Mouse (Mus musculus) hindbrain, embryonic 14.5 days (tissue): ENCODE results near the gene Zfp622. TPM values are rescaled to one million over a fixed set of nuclear protein-coding genes. Genes with fewer than 3 reads are reported as not detected.

Experiments used
- ATAC-seq: fragments of 200-750 bp; cut with Nextera tagmentation; 2 replicates; pipeline ENCODE4 v1.8.0; 2017; ENCODE audit warnings: moderate number of reproducible peaks, mild to moderate bottlenecking, moderate TSS enrichment, moderate library complexity; ENCODE audit not compliant: low FRiP score
- DNase-seq: peaks from one replicate; pipeline ENCODE4 v3.0.0-alpha.2; 2015; ENCODE audit warnings: low spot score
- H3K27ac ChIP-seq: fragments of 300-500 bp; sonication (generic); 2 replicates; pipeline ENCODE4 v1.5.1; 2014; ENCODE audit warnings: mild to moderate bottlenecking, moderate library complexity
- H3K27me3 ChIP-seq: fragments of 300-500 bp; sonication (generic); 2 replicates; pipeline ENCODE4 v1.6.1; 2014; ENCODE audit warnings: mild to moderate bottlenecking, low read length, mixed read lengths; ENCODE audit not compliant: control insufficient read depth, insufficient read depth
- H3K36me3 ChIP-seq: fragments of 300-500 bp; sonication (generic); replicated peaks from 2 replicates; pipeline ENCODE4 v1.6.1; 2014; ENCODE audit not compliant: control insufficient read depth, insufficient read depth
- H3K4me1 ChIP-seq: fragments of 300-500 bp; sonication (generic); replicated peaks from 2 replicates; pipeline ENCODE4 v1.6.1; 2014; ENCODE audit warnings: antibody characterized with exemption, low read length, mixed read lengths; ENCODE audit not compliant: control insufficient read depth, insufficient read depth
- H3K4me2 ChIP-seq: fragments of 300-500 bp; sonication (generic); replicated peaks from 2 replicates; pipeline ENCODE4 v1.6.1; 2014; ENCODE audit warnings: mild to moderate bottlenecking, moderate library complexity
- H3K4me3 ChIP-seq: fragments of 300-500 bp; sonication (generic); replicated peaks from 2 replicates; pipeline ENCODE4 v1.5.1; 2014; ENCODE audit warnings: mild to moderate bottlenecking, low read length
- H3K9ac ChIP-seq: fragments of 300-500 bp; sonication (generic); 2 replicates; pipeline ENCODE4 v1.6.1; 2014
- H3K9me3 ChIP-seq: fragments of 300-500 bp; sonication (generic); 2 replicates; pipeline ENCODE4 v1.6.1; 2016; ENCODE audit warnings: low read length; ENCODE audit not compliant: control insufficient read depth
- WGBS: fragments of 180-500 bp; shearing (Covaris S2); extraction: QIAGEN DNeasy Blood & Tissue Kit; methylation state at CpG from one replicate; pipeline ENCODE4 v1.1.7; 2014; 5-methylcytosine and 5-hydroxymethylcytosine counted together
- polyA plus RNA-seq: library from polyadenylated mRNA; unstranded; fragments of >200 nt; fragmentation: Nextera tagmentation; extraction: Ambion mirVana; gene quantifications from 2 replicates; pipeline ENCODE4 v1.2.1, GENCODE M21; 2014

The Zfp622 gene
- polyA plus RNA-seq, 1 experiment from 2014 or later = 37.1 TPM

GRCm38 (mm10) chr15:25947383-25947782 is 36.8 kb upstream of the Zfp622 start:
- H3K4me1 ChIP-seq = no peaks in the 10 kb centered on the region
- DNase-seq = no peak
- H3K27me3 ChIP-seq = no peaks in the 10 kb centered on the region
- no peaks in the 10 kb centered on the region for H3K9me3 ChIP-seq
- no peak overlapping the region for H3K4me3 ChIP-seq
- H3K36me3 ChIP-seq = no peaks in the 10 kb centered on the region
- H3K4me2 ChIP-seq = no peak overlapping the region
- no peak overlapping the region for H3K9ac ChIP-seq
- no peak for ATAC-seq
- no peak overlapping the region for H3K27ac ChIP-seq
- 89% methylated on average over 8 of the region's 8 CpGs for WGBS

- no peaks in the 10 kb centered on the region for H3K27me3 ChIP-seq
- H3K9ac ChIP-seq = no peak overlapping the region
- no peaks in the 10 kb centered on the region for H3K9me3 ChIP-seq
- ATAC-seq (no peak), DNase-seq (no peak)
- no peaks in the 10 kb centered on the region for H3K36me3 ChIP-seq
- H3K4me2 ChIP-seq = no peak overlapping the region
- no peak overlapping the region for H3K4me3 ChIP-seq
- H3K27ac ChIP-seq = no peak overlapping the region
- WGBS = 82% methylated on average over 26 of the region's 26 CpGs
- no peaks in the 10 kb centered on the region for H3K4me1 ChIP-seq
These were observed 35.6 kb upstream of the Zfp622 start for GRCm38 (mm10) chr15:25948257-25949223.

- DNase-seq = no peak
- Histone ChIP-seq H3K27ac (no peak overlapping the region), H3K27me3 (no peaks in the 10 kb centered on the region), H3K36me3 (no peaks in the 10 kb centered on the region), H3K4me1 (no peaks in the 10 kb centered on the region), H3K9me3 (no peaks in the 10 kb centered on the region), H3K4me3 (no peak overlapping the region), H3K4me2 (no peak overlapping the region), H3K9ac (no peak overlapping the region)
- 81% methylated on average over 9 of the region's 9 CpGs for WGBS
- ATAC-seq = no peak
These were observed 34.5 kb upstream of the Zfp622 start for GRCm38 (mm10) chr15:25949696-25950095.

- no peaks in the 10 kb centered on the region for H3K9me3 ChIP-seq
- H3K4me3 ChIP-seq = no peak overlapping the region
- no peak overlapping the region for H3K27ac ChIP-seq
- no peak overlapping the region for H3K9ac ChIP-seq
- DNase-seq (no peak), ATAC-seq (no peak)
- H3K4me2 ChIP-seq = no peak overlapping the region
- WGBS = 86% methylated on average over 5 of the region's 5 CpGs
- no peaks in the 10 kb centered on the region for H3K36me3 ChIP-seq
- no peaks in the 10 kb centered on the region for H3K4me1 ChIP-seq
- H3K27me3 ChIP-seq = no peaks in the 10 kb centered on the region
These were observed 33.6 kb upstream of the Zfp622 start for GRCm38 (mm10) chr15:25950584-25950983.

GRCm38 (mm10) chr15:25951037-25951436 is 33.1 kb upstream of the Zfp622 start:
- no peak overlapping the region for H3K4me3 ChIP-seq
- WGBS = 84% methylated on average over 4 of the region's 4 CpGs
- no peak overlapping the region for H3K4me2 ChIP-seq
- no peak overlapping the region for H3K27ac ChIP-seq
- DNase-seq = no peak
- no peaks in the 10 kb centered on the region for H3K27me3 ChIP-seq
- H3K9ac ChIP-seq = no peak overlapping the region
- no peaks in the 10 kb centered on the region for H3K36me3 ChIP-seq
- H3K9me3 ChIP-seq = no peaks in the 10 kb centered on the region
- ATAC-seq = no peak
- H3K4me1 ChIP-seq = no peaks in the 10 kb centered on the region

- H3K9ac ChIP-seq = no peak overlapping the region
- no peak overlapping the region for H3K4me3 ChIP-seq
- 85% methylated on average over 5 of the region's 5 CpGs for WGBS
- ATAC-seq = no peak
- H3K4me1 ChIP-seq = no peaks in the 10 kb centered on the region; the same call in 1 of the 2 replicates
- H3K36me3 ChIP-seq = no peaks in the 10 kb centered on the region
- no peak for DNase-seq
- H3K27ac ChIP-seq = no peak overlapping the region
- no peaks in the 10 kb centered on the region for H3K27me3 ChIP-seq
- no peaks in the 10 kb centered on the region for H3K9me3 ChIP-seq
- H3K4me2 ChIP-seq = no peak overlapping the region
These were observed 28.2 kb upstream of the Zfp622 start for GRCm38 (mm10) chr15:25956001-25956400.

GRCm38 (mm10) chr15:25956422-25957117 is 27.6 kb upstream of the Zfp622 start:
- no peak overlapping the region for H3K9ac ChIP-seq
- H3K4me3 ChIP-seq = no peak overlapping the region
- no peaks in the 10 kb centered on the region for H3K36me3 ChIP-seq
- H3K4me1 ChIP-seq = no peaks in the 10 kb centered on the region; the same call in 1 of the 2 replicates
- no peak for DNase-seq
- no peak overlapping the region for H3K4me2 ChIP-seq
- no peak overlapping the region for H3K27ac ChIP-seq
- 61% methylated on average over 11 of the region's 11 CpGs for WGBS
- H3K27me3 ChIP-seq = no peaks in the 10 kb centered on the region
- no peaks in the 10 kb centered on the region for H3K9me3 ChIP-seq
- ATAC-seq = no peak

GRCm38 (mm10) chr15:25957651-25958050 is 26.5 kb upstream of the Zfp622 start:
- H3K4me3 ChIP-seq = no peak overlapping the region
- DNase-seq (no peak), ATAC-seq (no peak)
- no peak overlapping the region for H3K4me2 ChIP-seq
- no peaks in the 10 kb centered on the region for H3K9me3 ChIP-seq
- no peaks in the 10 kb centered on the region for H3K36me3 ChIP-seq
- no peak overlapping the region for H3K9ac ChIP-seq
- H3K4me1 ChIP-seq = no peaks in the 10 kb centered on the region; the same call in 1 of the 2 replicates
- no peaks in the 10 kb centered on the region for H3K27me3 ChIP-seq
- no peak overlapping the region for H3K27ac ChIP-seq
- WGBS = 88% methylated on average over 10 of the region's 10 CpGs

- H3K36me3 ChIP-seq = no peaks in the 10 kb centered on the region
- 40% methylated on average over 5 of the region's 5 CpGs for WGBS
- no peaks in the 10 kb centered on the region for H3K9me3 ChIP-seq
- no peaks in the 10 kb centered on the region for H3K27me3 ChIP-seq
- no peak overlapping the region for H3K9ac ChIP-seq
- no peaks in the 10 kb centered on the region; the same call in 1 of the 2 replicates for H3K4me1 ChIP-seq
- no peak overlapping the region for H3K4me3 ChIP-seq
- H3K27ac ChIP-seq = no peak overlapping the region
- DNase-seq (peak; percentile 80), ATAC-seq (peak; percentile 83)
- H3K4me2 ChIP-seq = no peak overlapping the region
These were observed 24.8 kb upstream of the Zfp622 start for GRCm38 (mm10) chr15:25959375-25959774.
